Mouse (Mus musculus) CH12F3 (cell line): ENCODE results near the gene Atp8b3.

Source experiments
- in situ Hi-C: fragments of 300-500 bp; cut with MboI; formaldehyde crosslinking; loops from 2 replicates; pipeline ENCODE4 v1.14.3; 2020; ENCODE audit warnings: low sequenced_read_pairs

Atp8b3 gene

GRCm38 (mm10) chr10:80532783-80533182 is 6.1 kb downstream of the Atp8b3 start:
- in situ Hi-C loops: no loop called here

- in situ Hi-C loops: no loop called here
Measured at GRCm38 (mm10) chr10:80526172-80526571, 12.8 kb downstream of the Atp8b3 start.

- in situ Hi-C loops: no loop called here
Measured at GRCm38 (mm10) chr10:80523299-80523698, 15.6 kb downstream of the Atp8b3 start.

DNA sequence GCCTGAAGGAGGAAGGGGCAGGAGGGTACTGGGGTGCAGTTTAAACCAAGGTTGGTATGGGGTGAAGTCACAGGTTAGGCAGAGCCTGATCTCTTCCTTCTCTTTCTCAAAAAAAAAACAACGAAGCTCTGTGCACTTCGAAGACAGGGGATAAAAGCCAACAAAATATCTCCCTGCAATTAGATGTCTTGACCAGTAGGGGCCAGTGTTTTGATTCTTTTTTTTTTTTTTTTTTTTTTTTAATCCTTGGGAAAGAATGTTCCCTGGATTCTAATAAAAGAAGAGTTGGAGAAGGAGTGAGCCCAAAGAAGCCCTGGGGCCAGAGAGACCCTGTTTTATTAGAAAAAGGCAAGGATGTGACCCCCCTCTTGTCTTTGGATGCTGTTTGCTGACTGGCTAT is 19.6 kb downstream of the Atp8b3 start:
- in situ Hi-C loops: no loop called here

DNA sequence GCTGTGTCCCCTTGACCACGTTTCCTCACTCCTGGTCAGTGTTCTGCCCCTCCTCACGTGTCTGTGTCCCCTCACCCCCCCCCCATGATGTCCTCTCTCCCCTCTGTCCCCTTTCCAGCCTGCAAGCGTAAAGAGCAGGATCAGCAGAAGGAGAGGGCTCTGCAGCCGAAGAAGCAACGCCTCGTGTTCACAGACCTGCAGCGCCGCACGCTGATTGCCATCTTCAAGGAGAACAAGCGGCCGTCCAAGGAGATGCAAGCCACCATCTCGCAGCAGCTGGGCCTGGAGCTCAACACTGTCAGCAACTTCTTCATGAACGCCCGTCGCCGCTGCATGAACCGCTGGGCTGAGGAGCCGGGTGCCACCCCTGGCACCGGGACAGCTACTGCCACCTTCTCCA is 25.2 kb downstream of the Atp8b3 start:
- in situ Hi-C loops: no loop called here

DNA sequence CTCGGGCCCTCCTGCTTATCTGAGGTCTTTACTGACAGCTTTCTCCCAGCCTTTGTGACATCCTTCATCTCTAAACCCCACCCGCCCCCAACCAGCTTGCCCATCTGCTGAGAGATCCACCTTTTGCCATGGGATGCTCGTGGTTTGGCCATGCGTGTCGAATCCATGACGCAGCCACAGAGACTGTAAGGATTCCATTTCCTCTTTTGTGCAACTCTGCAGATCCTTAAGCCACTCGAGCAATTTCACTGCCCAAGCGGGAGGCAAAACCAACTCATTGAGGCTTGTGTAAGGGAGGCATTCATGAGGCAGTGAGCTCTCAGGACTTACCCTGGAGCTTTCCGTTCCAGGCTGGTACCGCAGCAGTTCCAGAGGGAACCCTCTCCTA is 28.7 kb downstream of the Atp8b3 start:
- in situ Hi-C loops: no loop called here

- in situ Hi-C loops: loop anchor here (5.0 kb wide), 1 partner anchor 62 kb away; no protein-coding TSS in a partner anchor
Measured at GRCm38 (mm10) chr10:80509412-80510272, 29.3 kb downstream of the Atp8b3 start.

DNA sequence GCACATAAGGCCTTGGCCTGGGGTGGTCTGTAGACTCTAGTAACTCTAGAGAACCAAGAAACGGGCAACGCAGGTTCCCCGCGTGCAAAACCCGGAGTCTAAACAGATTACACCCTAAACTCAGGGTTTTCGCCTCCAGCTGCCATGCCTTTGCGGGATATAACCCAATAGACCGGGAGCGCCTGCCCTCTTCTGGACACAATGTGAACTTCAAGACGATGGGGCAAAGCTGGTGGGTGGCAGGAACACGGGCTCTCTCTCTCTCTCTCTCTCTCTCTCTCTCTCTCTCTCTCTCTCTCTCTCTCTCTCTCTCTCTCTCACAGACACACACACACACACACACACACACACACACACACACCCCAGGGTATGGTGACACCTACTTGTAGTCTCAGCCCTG is 32.7 kb downstream of the Atp8b3 start:
- in situ Hi-C loops: loop anchor here (5.0 kb wide), 1 partner anchor 59 kb away; no protein-coding TSS in a partner anchor

GRCm38 (mm10) chr10:80504724-80505123 is 34.2 kb downstream of the Atp8b3 start:
- in situ Hi-C loops: loop anchor here (5.0 kb wide), 1 partner anchor 57 kb away; no protein-coding TSS in a partner anchor

DNA sequence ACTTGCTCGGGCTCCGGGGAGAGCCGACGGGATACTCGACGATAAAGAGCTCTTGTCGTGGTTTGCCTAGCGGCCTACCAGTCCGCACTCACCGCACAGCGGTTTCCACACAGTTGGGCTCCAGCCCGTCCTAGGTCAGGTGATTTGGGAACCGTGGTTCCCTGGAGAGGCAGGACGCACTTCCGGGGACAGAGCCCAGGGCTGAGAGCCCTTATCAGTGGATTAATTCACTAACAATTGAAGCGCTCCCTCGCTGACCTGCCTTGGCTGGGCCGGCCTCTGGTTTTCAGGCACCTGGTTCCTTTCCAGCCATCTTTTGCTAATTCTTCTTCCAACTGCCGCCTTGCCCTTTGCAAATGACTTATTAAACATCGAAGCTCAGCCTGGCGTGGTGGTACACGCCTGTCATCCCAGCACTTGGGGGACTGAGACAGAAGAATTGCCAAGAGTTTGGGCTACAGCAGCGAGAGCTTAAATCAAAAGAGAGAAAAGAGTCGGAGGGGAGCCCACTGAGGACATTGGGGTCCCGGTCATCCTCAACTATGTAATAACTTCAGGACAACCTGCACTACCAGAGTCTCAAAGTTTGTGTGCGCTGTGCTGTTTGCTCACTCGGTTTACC is 35.2 kb downstream of the Atp8b3 start:
- in situ Hi-C loops: no loop called here

DNA sequence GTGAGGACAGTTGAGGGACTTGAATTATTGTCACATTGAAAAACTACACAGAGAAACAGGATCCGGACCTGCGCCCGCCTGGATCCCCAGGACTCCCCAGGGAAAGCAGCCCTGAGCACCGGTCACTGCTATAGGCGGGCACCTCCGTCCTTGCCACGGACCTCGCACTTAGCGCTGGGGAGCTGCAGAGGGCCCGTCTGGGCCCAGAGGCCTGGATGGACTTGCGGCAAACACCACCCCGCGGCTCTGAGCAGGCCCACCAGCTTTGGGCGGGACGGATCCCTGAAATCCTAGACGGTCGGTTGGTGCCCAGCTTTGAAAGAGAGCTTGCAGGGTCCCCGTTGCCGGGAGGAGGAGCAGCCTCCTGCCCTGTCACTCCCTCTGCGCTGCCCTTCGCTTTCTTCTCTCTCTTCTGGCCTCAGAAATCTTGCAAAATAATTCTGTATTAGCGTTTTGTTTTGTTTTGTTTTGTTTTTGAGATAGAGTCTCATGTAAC is 36.1 kb downstream of the Atp8b3 start:
- in situ Hi-C loops: no loop called here

- in situ Hi-C loops: no loop called here
Measured at GRCm38 (mm10) chr10:80502291-80502690, 36.6 kb downstream of the Atp8b3 start.

GRCm38 (mm10) chr10:80496421-80496820 is 42.5 kb downstream of the Atp8b3 start:
- in situ Hi-C loops: no loop called here

DNA sequence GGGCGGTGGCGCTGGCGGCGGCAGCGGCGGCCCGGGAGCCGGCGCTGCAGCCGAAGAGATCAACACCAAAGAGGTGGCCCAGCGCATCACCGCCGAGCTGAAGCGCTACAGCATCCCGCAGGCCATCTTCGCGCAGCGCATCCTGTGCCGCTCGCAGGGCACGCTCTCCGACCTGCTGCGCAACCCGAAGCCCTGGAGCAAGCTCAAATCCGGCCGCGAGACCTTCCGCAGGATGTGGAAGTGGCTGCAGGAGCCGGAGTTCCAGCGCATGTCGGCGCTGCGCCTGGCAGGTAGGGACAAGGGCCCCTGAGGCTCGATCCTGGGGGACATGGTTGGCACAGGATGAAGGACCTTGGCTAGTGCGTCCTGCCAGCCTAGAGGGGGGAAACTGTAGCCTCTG is 43.0 kb downstream of the Atp8b3 start:
- in situ Hi-C loops: no loop called here

DNA sequence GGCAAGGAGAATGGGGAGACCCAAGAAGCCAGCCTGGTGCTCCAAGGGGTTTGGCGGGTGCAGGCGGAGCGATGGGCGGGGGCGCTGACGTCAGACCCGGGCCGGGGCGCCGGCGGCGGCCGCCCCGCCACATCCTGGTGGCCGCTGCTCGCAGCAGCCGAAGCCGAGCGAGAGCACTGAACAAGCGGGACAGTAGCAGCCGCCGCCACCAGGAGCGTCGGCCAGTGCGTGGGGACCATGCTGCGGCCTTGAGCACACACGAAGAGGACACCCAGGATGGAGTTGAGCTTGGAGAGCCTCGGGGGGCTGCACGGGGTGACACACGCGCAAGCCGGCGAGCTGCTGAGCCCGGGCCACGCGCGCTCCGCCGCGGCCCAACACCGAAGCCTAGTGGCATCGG is 44.2 kb downstream of the Atp8b3 start, which contains the start of gene Onecut3:
Gene Onecut3, plus strand, starts transcription at position 104 of the 400 bp plus-strand sequence.
- in situ Hi-C loops: no loop called here

DNA sequence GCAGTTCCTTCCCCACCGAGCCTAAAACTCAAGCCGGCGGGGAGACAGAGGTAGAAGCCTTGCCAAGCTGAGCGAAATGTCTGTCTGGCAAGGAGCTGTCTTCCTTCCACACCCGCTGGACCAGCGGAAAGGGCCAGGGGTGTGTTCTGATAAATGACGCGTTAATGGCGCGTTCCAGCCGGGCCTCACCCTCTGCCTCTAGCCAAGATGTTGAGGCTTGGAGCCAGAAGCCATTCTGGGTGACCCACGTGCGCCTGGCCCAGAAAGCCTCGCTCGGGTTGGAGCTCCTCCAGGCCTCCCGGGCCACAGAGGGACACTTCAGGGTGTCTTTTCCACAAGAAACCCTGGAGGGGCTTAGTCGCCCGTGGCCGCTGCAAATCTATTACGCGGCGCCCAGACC is 48.9 kb downstream of the Atp8b3 start:
- in situ Hi-C loops: no loop called here

- in situ Hi-C loops: no loop called here
Measured at GRCm38 (mm10) chr10:80486862-80487379, 52.0 kb downstream of the Atp8b3 start.

DNA sequence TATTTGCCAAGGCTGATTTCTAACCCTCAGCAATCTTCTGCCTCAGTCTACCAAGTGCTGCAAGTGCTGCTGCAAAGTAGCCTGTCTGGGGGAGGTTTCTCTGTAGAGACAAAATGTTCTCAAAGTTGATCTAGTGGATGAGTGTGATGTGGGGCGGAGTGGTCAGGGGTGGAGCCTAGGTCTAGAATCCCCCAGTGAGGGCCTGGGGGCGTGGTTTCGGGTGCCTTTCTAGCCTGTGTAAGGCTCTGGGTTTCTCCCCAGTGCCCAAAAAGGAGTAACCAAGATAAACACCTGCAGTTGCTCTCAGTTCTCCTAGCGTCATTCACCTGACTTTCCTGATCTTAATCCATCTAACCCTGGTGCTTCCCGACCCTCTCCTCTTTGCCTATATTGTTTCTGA is 57.9 kb downstream of the Atp8b3 start:
- in situ Hi-C loops: no loop called here

- in situ Hi-C loops: no loop called here
Measured at GRCm38 (mm10) chr10:80478531-80478930, 60.4 kb downstream of the Atp8b3 start.

DNA sequence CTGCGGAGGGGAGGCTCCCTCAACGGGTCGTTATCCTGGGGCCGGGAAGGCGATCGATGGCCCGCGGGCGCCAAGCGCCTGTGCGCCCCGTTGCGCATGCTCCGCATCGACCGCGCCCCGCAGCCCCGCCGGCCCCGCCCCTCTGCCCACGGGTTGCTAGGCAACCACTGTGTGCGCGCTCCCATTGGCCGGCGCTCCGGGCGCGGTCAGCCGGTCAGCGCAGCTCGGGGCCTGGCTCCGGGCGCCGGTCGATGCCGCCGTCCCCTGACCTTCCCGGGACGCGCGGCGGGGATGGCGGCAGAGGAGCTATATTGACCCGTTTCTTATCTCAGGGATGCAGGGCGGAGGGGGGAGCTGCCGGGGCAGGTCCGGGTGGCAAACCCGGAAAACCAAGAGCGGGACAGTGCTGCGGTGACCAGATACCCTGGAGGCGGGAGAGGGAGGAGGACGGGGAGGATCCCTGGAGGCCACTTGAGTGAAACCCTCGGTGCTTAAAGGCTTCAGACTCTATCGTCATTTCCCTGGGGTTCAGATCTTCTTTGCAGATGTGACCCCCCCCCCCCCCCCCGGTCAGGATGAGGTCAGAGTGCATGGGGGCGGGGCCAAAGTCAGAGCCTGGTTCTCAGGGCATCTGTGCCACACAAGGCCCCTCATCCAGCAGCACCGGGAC is 63.5 kb downstream of the Atp8b3 start:
- in situ Hi-C loops: no loop called here
